Mouse (Mus musculus) activated CD4-positive, CD25-positive, alpha-beta regulatory T cell, adult 4 months (primary cell): ENCODE results near the gene Trpc3. TPM values are rescaled to one million over a fixed set of nuclear protein-coding genes. Genes with fewer than 3 reads are reported as not detected.

Source experiments
- ATAC-seq: one replicate; pipeline ENCODE4 v1.8.0; 2017
- polyA plus RNA-seq, 2 experiments: library from polyadenylated mRNA; unstranded; fragments of 100-300 nt; shearing (Covaris generic); gene quantifications; one replicate each; pipeline ENCODE4 v1.2.1; 2017

The Trpc3 gene
- polyA plus RNA-seq, 2 experiments from 2014 or later, result 1.3 TPM; not detected in 1

DNA sequence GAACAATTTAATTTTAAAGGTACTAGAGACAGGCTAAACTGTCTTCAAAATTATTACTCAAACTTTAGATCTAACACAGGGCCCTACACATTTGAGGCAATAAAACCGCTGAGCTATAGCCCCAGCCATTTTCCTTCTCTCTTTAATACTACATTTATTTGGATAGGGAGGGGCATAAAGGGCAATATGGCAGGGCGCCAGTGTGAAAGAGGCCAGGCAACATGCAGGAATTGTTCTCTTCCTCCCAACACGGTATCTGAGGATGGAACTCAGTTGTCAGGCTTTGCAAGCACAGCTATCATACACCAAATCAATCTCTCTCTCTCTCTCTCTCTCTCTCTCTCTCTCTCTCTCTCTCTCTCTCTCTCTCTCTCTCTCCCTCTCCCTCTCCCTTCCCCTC is 91.2 kb downstream of the Trpc3 start:
- ATAC-seq, result no peak

DNA sequence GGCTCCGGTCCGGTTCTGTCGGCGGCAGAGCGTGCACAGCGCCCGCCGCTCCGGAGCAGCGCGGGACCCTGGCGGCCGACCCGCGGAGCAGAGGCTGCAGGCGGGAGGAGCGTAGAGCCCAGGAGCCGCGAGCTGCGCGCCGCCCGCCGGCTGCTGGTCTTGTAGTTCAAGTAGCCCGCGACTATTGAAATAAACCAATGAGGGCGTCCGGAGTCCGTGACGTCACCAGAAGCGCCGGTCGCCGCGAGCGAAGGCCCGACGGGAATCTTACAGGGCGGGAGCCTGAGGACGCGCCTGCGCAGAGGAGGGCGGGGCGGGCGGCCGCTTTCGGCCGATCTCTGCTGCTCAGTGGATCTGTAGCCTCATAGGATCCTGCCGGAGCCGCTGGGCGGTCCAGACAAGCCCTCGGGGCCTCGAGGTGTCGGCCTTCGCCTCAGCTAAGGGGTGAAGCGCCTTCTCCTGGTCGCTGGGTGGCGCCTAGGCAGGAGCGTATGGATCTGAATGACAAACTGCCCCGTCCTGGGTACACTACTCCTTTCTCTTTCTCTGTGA is 118.1 kb downstream of the Trpc3 start, which contains the start of gene Ccna2:
Gene Ccna2 (minus strand): TSS at position 324 of the 552 bp plus-strand sequence.
- peak; percentile 93 for ATAC-seq

DNA sequence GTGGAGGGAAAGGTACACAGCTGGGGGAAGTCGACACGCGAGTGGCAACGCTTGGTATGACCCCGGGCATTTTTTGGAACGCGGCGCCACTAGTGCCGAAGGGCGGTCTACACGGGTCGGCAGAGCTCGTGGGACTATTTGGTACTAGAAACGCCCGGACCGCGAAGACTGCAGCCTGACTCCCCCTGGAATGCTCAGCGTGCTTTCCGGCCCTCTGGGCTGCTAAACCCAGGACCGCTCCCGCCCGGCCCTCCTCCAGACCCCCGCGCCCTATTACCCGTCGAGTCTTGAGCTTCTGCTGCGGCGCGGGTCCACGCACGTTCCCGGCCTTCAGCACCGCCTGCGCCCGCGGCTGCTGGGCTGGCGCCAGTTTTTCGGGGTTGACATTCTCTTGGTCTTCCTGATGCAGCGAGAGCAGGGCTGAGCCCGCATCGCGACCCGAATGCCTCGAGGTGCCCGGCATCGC is 118.6 kb downstream of the Trpc3 start:
- ATAC-seq, result no peak

Other genes with a start within 250 kb of the Trpc3 start
- gene Anxa5, start 214.3 kb downstream of the Trpc3 start, polyA plus RNA-seq, result 100 to 1,000 TPM; 135 to 153 TPM
- gene 1810062G17Rik, start 214.2 kb downstream of the Trpc3 start, polyA plus RNA-seq, result 1 to 10 TPM in 1 of 2 experiments, under 1 TPM in 1; 0.59 to 2.4 TPM
- not detected for gene Gm11549, start 168.4 kb downstream of the Trpc3 start, polyA plus RNA-seq
- gene Exosc9, start 137.6 kb downstream of the Trpc3 start, polyA plus RNA-seq, result 10 to 100 TPM; 48.1 to 54.1 TPM
- 10 to 100 TPM; 14.7 to 15.1 TPM for gene Ccna2, start 118.0 kb downstream of the Trpc3 start, polyA plus RNA-seq
- gene Bbs7, start 76.7 kb downstream of the Trpc3 start, polyA plus RNA-seq, result under 1 TPM in 1 of 2 experiments, not detected in 1; 0.17 TPM
- gene 4932438A13Rik, start 172.9 kb upstream of the Trpc3 start, polyA plus RNA-seq, result 10 to 100 TPM; 52.6 to 74.6 TPM